Mouse (Mus musculus): Measurements from ENCODE around the gene Aldh18a1.

GRCm38 (mm10) chr19:40628950-40629349 is 40.7 kb upstream of the Aldh18a1 start:
- TF ChIP-seq TCF12 (IDR thresholded peaks at IDR 0.05; ENCODE audit: low read depth, low read length) (no peak), CTCF (IDR thresholded peaks at IDR 0.05 in 2 of 3, conservative IDR thresholded peaks at IDR 0.05 in 1 of 3; ENCODE audit: control insufficient read depth in 1 of 3, insufficient read depth in 1 of 3, low read depth in 2 of 3, low read length in 3 of 3, poor library complexity in 1 of 3, severe bottlenecking in 1 of 3) (no peak), POLR2A (IDR thresholded peaks at IDR 0.05; ENCODE audit: control insufficient read depth in 1 of 2, insufficient read depth in 1 of 2, low read depth in 1 of 2, low read length in 2 of 2, poor library complexity in 1 of 2) (no peak), EP300 (IDR thresholded peaks at IDR 0.05; ENCODE audit: low read depth in 1 of 2, low read length in 2 of 2) (no peak), GABPA (IDR thresholded peaks at IDR 0.05; ENCODE audit: low read depth, low read length) (no peak), TAL1 (IDR thresholded peaks at IDR 0.05; ENCODE audit: low read length) (no peak), ZNF384 (IDR thresholded peaks at IDR 0.05; ENCODE audit: low read depth, low read length) (no peak)

Data from MEL (cell line).